Mouse (Mus musculus) lung, adult 2 months (tissue): ENCODE results near the gene Gtf2f1.

Experiments used
- CTCF ChIP-seq: fragments of 200-500 bp; IDR thresholded peaks from 2 replicates; pipeline ENCODE4 v1.5.1; 2011; ENCODE audit warnings: mild to moderate bottlenecking, low read length, control low read depth; ENCODE audit not compliant: insufficient read depth
- POLR2A ChIP-seq: fragments of 200-500 bp; IDR thresholded peaks from 2 replicates; pipeline ENCODE4 v1.6.1; 2011; ENCODE audit warnings: low read depth, mild to moderate bottlenecking, control low read depth, low read length, borderline replicate concordance; ENCODE audit errors: extremely low read depth

- no peak for TF ChIP-seq POLR2A
- no peak for TF ChIP-seq CTCF
These were observed 47.4 kb downstream of the Gtf2f1 start for GRCm38 (mm10) chr17:56963646-56964045.
